Mouse (Mus musculus) lung, embryonic 14.5 days (tissue): ENCODE measurements around the gene Fgd2. TPM values are rescaled to one million over a fixed set of nuclear protein-coding genes. Genes with fewer than 3 reads are reported as not detected.
A peak's percentile ranks its signal among the peaks of the same experiment; 100 is the strongest.
"Not testable (repeated sequence)": the region's sequence is repeated elsewhere in the genome, so short reads cannot be mapped to it uniquely, and the experiment has no call there.

Experiments used
- ATAC-seq: fragments of 200-750 bp; cut with Nextera tagmentation; 2 replicates; pipeline ENCODE4 v1.8.0; 2017; ENCODE audit warnings: mild to moderate bottlenecking, moderate TSS enrichment, moderate library complexity; ENCODE audit not compliant: insufficient read depth
- DNase-seq: peaks from one replicate; pipeline ENCODE4 v3.0.0-alpha.2; 2015
- H3K27ac ChIP-seq: fragments of 300-500 bp; sonication (generic); 2 replicates; pipeline ENCODE4 v1.5.1; 2014; ENCODE audit warnings: low read depth, mild to moderate bottlenecking, moderate library complexity
- H3K27me3 ChIP-seq: fragments of 300-500 bp; sonication (generic); 2 replicates; pipeline ENCODE4 v1.6.1; 2014; ENCODE audit warnings: low read length, control low read depth; ENCODE audit not compliant: insufficient read depth
- H3K36me3 ChIP-seq: fragments of 300-500 bp; sonication (generic); 2 replicates; pipeline ENCODE4 v1.6.1; 2014; ENCODE audit warnings: control low read depth; ENCODE audit not compliant: insufficient read depth
- H3K4me1 ChIP-seq: fragments of 300-500 bp; sonication (generic); 2 replicates; pipeline ENCODE4 v1.6.1; 2014; ENCODE audit warnings: antibody characterized with exemption, control low read depth; ENCODE audit not compliant: insufficient read depth
- H3K4me2 ChIP-seq: fragments of 300-500 bp; sonication (generic); 2 replicates; pipeline ENCODE4 v1.6.1; 2014; ENCODE audit warnings: mild to moderate bottlenecking
- H3K4me3 ChIP-seq: fragments of 300-500 bp; sonication (generic); 2 replicates; pipeline ENCODE4 v1.5.1; 2014; ENCODE audit warnings: low read depth, low read length
- H3K9ac ChIP-seq: fragments of 300-500 bp; sonication (generic); 2 replicates; pipeline ENCODE4 v1.6.1; 2014
- H3K9me3 ChIP-seq: fragments of 300-500 bp; sonication (generic); 2 replicates; pipeline ENCODE4 v1.6.1; 2016; ENCODE audit warnings: low read depth, low read length, control low read depth
- CTCF ChIP-seq: IDR thresholded peaks from 2 replicates; pipeline ENCODE4 v1.5.1; 2016; ENCODE audit warnings: antibody characterized with exemption, low read depth
- WGBS: fragments of 180-500 bp; shearing (Covaris S2); extraction: QIAGEN DNeasy Blood & Tissue Kit; methylation state at CpG from one replicate; pipeline ENCODE4 v1.1.7; 2014; 5-methylcytosine and 5-hydroxymethylcytosine counted together
- polyA plus RNA-seq: library from polyadenylated mRNA; unstranded; fragments of >200 nt; fragmentation: Nextera tagmentation; extraction: Ambion mirVana; gene quantifications from 2 replicates; pipeline ENCODE4 v1.2.1, GENCODE M21; 2014

Fgd2 gene
- 15.7 and 19.2 TPM in 2 replicates for polyA plus RNA-seq

DNA sequence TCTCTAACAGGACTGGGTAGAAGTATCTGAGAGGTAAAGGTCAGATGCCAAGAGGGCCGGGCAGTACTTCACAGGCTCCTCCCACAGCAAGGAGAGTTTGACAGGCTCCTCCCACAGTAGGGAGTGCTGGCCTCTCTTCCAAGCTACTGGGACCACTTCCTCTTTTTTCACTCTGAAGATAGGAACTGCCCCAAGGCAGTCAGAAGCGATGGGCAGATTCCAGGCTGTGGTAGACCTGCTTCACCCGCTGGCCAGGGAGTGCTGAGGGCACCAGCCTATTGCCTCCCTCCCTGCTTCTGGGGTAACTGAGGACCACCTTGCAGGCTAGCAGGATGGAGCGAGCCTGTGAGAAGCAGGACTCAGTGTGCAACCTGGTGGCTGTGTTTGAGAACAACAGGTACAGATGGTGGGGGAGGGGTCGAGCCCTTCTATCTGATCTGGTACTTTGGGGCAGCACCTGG, at the start of gene Fgd2:
Gene Fgd2 (plus strand): TSS at position 154 of the 461 bp plus-strand sequence.
- WGBS, result 19% methylated on average over 5 of the region's 5 CpGs
- DNase-seq, result peak; percentile 29
- Histone ChIP-seq H3K27me3 (no peaks in the 10 kb centered on the region), H3K4me2 (no peak within 1 kb of the TSS), H3K27ac (no peak within 1 kb of the TSS), H3K4me3 (no peak within 1 kb of the TSS), H3K9ac (no peak within 1 kb of the TSS), H3K4me1 (peaks cover 12% of the 10 kb centered on the region), H3K9me3 (no peaks in the 10 kb centered on the region), H3K36me3 (no peaks in the 10 kb centered on the region)
- peak; percentile 29; the same call in 1 of the 2 replicates for TF ChIP-seq CTCF
- no peak for ATAC-seq

DNA sequence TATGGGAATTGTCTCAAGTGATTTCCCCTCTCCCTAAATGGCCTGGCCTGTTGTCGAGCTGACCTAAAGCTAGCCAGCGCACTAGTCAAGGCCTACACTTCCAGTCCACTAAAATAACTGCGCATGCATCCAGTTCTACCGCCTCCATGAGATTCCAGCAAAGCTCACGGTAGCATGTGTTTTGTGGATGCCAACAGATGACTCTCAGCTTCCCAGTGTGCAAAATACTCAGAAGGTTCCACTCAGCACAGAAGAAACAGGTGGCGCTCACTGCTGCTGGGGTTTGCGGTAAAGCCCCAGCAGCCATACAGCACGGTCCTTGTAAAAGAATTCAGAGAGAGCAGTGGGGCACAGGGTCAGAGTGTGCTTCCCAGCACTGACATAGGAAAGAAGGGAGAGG, 49.1 kb upstream of the Fgd2 start:
- Histone ChIP-seq H3K27ac (no peak overlapping the region), H3K9me3 (no peaks in the 10 kb centered on the region; the same call in 1 of the 2 replicates), H3K4me3 (no peak overlapping the region), H3K9ac (no peak overlapping the region), H3K4me1 (no peaks in the 10 kb centered on the region), H3K27me3 (no peaks in the 10 kb centered on the region), H3K36me3 (no peaks in the 10 kb centered on the region), H3K4me2 (no peak overlapping the region)
- 89% methylated on average over 8 of the region's 8 CpGs for WGBS
- DNase-seq (no peak), ATAC-seq (no peak)
- TF ChIP-seq CTCF, result no peak

- 89% methylated on average over 2 of the region's 2 CpGs for WGBS
- Histone ChIP-seq H3K9ac (no peak overlapping the region), H3K9me3 (no peaks in the 10 kb centered on the region; the same call in 1 of the 2 replicates), H3K4me3 (no peak overlapping the region), H3K27me3 (no peaks in the 10 kb centered on the region), H3K36me3 (no peaks in the 10 kb centered on the region), H3K27ac (no peak overlapping the region), H3K4me1 (no peaks in the 10 kb centered on the region), H3K4me2 (no peak overlapping the region)
- DNase-seq (no peak), ATAC-seq (no peak)
- TF ChIP-seq CTCF, result no peak
These were observed 48.6 kb upstream of the Fgd2 start for GRCm38 (mm10) chr17:29312082-29312481.

- H3K9ac ChIP-seq, result no peak overlapping the region
- no peak for DNase-seq
- no peaks in the 10 kb centered on the region for H3K36me3 ChIP-seq
- no peak overlapping the region for H3K4me2 ChIP-seq
- no peak overlapping the region for H3K4me3 ChIP-seq
- TF ChIP-seq CTCF, result peak; percentile 42
- no peaks in the 10 kb centered on the region for H3K27me3 ChIP-seq
- ATAC-seq, result no peak
- no peaks in the 10 kb centered on the region; the same call in 1 of the 2 replicates for H3K9me3 ChIP-seq
- H3K27ac ChIP-seq, result no peak overlapping the region
- H3K4me1 ChIP-seq, result no peaks in the 10 kb centered on the region
These were observed 47.4 kb upstream of the Fgd2 start for GRCm38 (mm10) chr17:29313300-29313699.

- no peak overlapping the region for H3K9ac ChIP-seq
- no peaks in the 10 kb centered on the region for H3K36me3 ChIP-seq
- H3K4me2 ChIP-seq, result no peak overlapping the region
- ATAC-seq, result no peak
- H3K4me1 ChIP-seq, result no peaks in the 10 kb centered on the region
- DNase-seq, result no peak
- WGBS, result 45% methylated on average over 9 of the region's 9 CpGs
- no peak for TF ChIP-seq CTCF
- H3K9me3 ChIP-seq, result no peaks in the 10 kb centered on the region; the same call in 1 of the 2 replicates
- H3K27me3 ChIP-seq, result peaks cover 3% of the 10 kb centered on the region; the same call in 1 of the 2 replicates
- H3K4me3 ChIP-seq, result no peak overlapping the region
- H3K27ac ChIP-seq, result no peak overlapping the region; the same call in 1 of the 2 replicates
These were observed 44.8 kb upstream of the Fgd2 start for GRCm38 (mm10) chr17:29315672-29316465.

GRCm38 (mm10) chr17:29316891-29317290, 43.8 kb upstream of the Fgd2 start:
- 69% methylated on average over 3 of the region's 3 CpGs for WGBS
- ATAC-seq (no peak), DNase-seq (no peak)
- Histone ChIP-seq H3K9ac (no peak overlapping the region), H3K4me2 (no peak overlapping the region), H3K4me3 (no peak overlapping the region), H3K27ac (no peak overlapping the region), H3K27me3 (peaks cover 13% of the 10 kb centered on the region), H3K9me3 (no peaks in the 10 kb centered on the region; the same call in 1 of the 2 replicates), H3K36me3 (no peaks in the 10 kb centered on the region), H3K4me1 (no peaks in the 10 kb centered on the region)
- TF ChIP-seq CTCF, result no peak

GRCm38 (mm10) chr17:29317380-29317779, 43.3 kb upstream of the Fgd2 start, which contains the start of gene Pi16:
TSS of gene Pi16 (plus strand) at chr17:29317680.
- ATAC-seq, H3K36me3 ChIP-seq, DNase-seq, H3K27ac ChIP-seq, H3K9me3 ChIP-seq, H3K4me1 ChIP-seq, H3K4me2 ChIP-seq, H3K9ac ChIP-seq, H3K4me3 ChIP-seq: not testable (repeated sequence)
- peaks cover 18% of the 10 kb centered on the region for H3K27me3 ChIP-seq
- WGBS, result 77% methylated on average over 3 of the region's 3 CpGs
